Mouse (Mus musculus): ENCODE results near the gene Cacna1c. TPM values are rescaled to one million over a fixed set of nuclear protein-coding genes. Genes with fewer than 3 reads are reported as not detected.

Cacna1c gene
- not detected in 2 replicates for polyA plus RNA-seq (2012)

- no peak for TF ChIP-seq GATA1 (IDR thresholded peaks at IDR 0.05; ENCODE audit: low read length)
These were observed at the start of gene Cacna1c for GRCm38 (mm10) chr6:119196382-119197305. Gene Cacna1c (minus strand): TSS chr6:119196418.

GRCm38 (mm10) chr6:119240871-119241705 is 44.9 kb upstream of the Cacna1c start:
- TF ChIP-seq GATA1 (IDR thresholded peaks at IDR 0.05; ENCODE audit: low read length) = no peak

- no peak for TF ChIP-seq GATA1 (IDR thresholded peaks at IDR 0.05; ENCODE audit: low read length)
These were observed 44.0 kb upstream of the Cacna1c start for GRCm38 (mm10) chr6:119240256-119240655.

GRCm38 (mm10) chr6:119239341-119240005 is 43.3 kb upstream of the Cacna1c start:
- TF ChIP-seq GATA1 (IDR thresholded peaks at IDR 0.05; ENCODE audit: low read length) = no peak

- no peak for TF ChIP-seq GATA1 (IDR thresholded peaks at IDR 0.05; ENCODE audit: low read length)
These were observed 41.3 kb upstream of the Cacna1c start for GRCm38 (mm10) chr6:119237427-119237989.

- TF ChIP-seq GATA1 (IDR thresholded peaks at IDR 0.05; ENCODE audit: low read length) = no peak
These were observed 40.0 kb upstream of the Cacna1c start, which contains the start of gene Cacna2d4 for GRCm38 (mm10) chr6:119236241-119236640. Gene Cacna2d4 (plus strand): TSS chr6:119236526.

GRCm38 (mm10) chr6:119235441-119235840 is 39.2 kb upstream of the Cacna1c start:
- TF ChIP-seq GATA1 (IDR thresholded peaks at IDR 0.05; ENCODE audit: low read length) = no peak

GRCm38 (mm10) chr6:119233066-119233465 is 36.8 kb upstream of the Cacna1c start:
- no peak for TF ChIP-seq GATA1 (IDR thresholded peaks at IDR 0.05; ENCODE audit: low read length)

GRCm38 (mm10) chr6:119228861-119229603 is 32.8 kb upstream of the Cacna1c start:
- TF ChIP-seq GATA1 (IDR thresholded peaks at IDR 0.05; ENCODE audit: low read length) = no peak

- TF ChIP-seq GATA1 (IDR thresholded peaks at IDR 0.05; ENCODE audit: low read length) = no peak
These were observed 30.8 kb upstream of the Cacna1c start for GRCm38 (mm10) chr6:119227001-119227400.

GRCm38 (mm10) chr6:119225731-119226130 is 29.5 kb upstream of the Cacna1c start:
- no peak for TF ChIP-seq GATA1 (IDR thresholded peaks at IDR 0.05; ENCODE audit: low read length)

- TF ChIP-seq GATA1 (IDR thresholded peaks at IDR 0.05; ENCODE audit: low read length) = no peak
These were observed 29.0 kb upstream of the Cacna1c start for GRCm38 (mm10) chr6:119225226-119225625.

GRCm38 (mm10) chr6:119224451-119225195 is 28.4 kb upstream of the Cacna1c start:
- no peak for TF ChIP-seq GATA1 (IDR thresholded peaks at IDR 0.05; ENCODE audit: low read length)

GRCm38 (mm10) chr6:119220297-119220696 is 24.1 kb upstream of the Cacna1c start:
- TF ChIP-seq GATA1 (IDR thresholded peaks at IDR 0.05; ENCODE audit: low read length) = no peak

Data from G1E-ER4 (cell line).